Mouse (Mus musculus) heart, postnatal 0 days (tissue): ENCODE results near the gene Ush1g.

ENCODE experiments used
- CTCF ChIP-seq: IDR thresholded peaks from 2 replicates; pipeline ENCODE4 v1.5.1; 2016; ENCODE audit warnings: antibody characterized with exemption, control low read depth, low read depth
- EP300 ChIP-seq: IDR thresholded peaks from 2 replicates; pipeline ENCODE4 v1.6.1; 2016; ENCODE audit warnings: antibody characterized with exemption, low read depth

DNA sequence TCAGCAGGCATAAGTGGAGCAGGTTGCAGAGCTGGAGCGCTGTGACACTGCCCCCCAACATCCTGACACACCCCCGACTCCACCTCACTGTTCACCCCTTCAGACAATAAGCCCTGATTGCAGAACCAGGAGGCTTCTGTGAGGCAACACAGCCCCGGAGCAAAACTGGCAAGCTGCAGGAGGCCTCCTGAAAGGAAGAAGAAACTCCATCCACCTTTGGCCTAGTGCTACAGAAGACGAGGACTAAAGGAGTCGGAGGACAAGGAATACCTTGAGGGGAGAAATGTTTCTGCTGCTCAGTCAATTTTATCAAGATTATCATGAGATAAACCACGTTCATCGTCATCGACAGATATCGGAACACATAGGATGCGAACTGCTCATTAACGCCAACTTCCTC is 25.9 kb downstream of the Ush1g start:
- no peak for TF ChIP-seq CTCF
- TF ChIP-seq EP300 = no peak
